Mouse (Mus musculus) CH12.LX (cell line): ENCODE results near the gene Armc12. TPM values are rescaled to one million over a fixed set of nuclear protein-coding genes. Genes with fewer than 3 reads are reported as not detected.

Source experiments
- DNase-seq: peaks from one replicate; pipeline ENCODE4 v3.0.0-alpha.2; 2013; ENCODE audit errors: extremely low read depth
- H3K27ac ChIP-seq: 2 replicates; pipeline ENCODE4 v1.5.1; 2012; ENCODE audit warnings: low read depth, mild to moderate bottlenecking, control low read depth, moderate library complexity; ENCODE audit not compliant: insufficient read depth
- H3K27me3 ChIP-seq: replicated peaks from 2 replicates; pipeline ENCODE3; 2012; ENCODE audit warnings: inconsistent platforms
- H3K36me3 ChIP-seq, 2 experiments: replicated peaks in 1 of 2; 2 replicates each; pipeline versions ENCODE3 to v1.6.1; 2012; ENCODE audit warnings: inconsistent platforms in 1 of 2, low read length in 1 of 2, mild to moderate bottlenecking in 1 of 2, mixed read lengths in 1 of 2, moderate library complexity in 1 of 2; ENCODE audit not compliant: control insufficient read depth in 1 of 2, insufficient read depth in 1 of 2
- H3K4me1 ChIP-seq, 2 experiments: 2 replicates each; pipeline ENCODE4 v1.6.1; 2012; ENCODE audit warnings: inconsistent platforms in 1 of 2, moderate library complexity in 1 of 2; ENCODE audit not compliant: insufficient read depth in 2 of 2, control insufficient read depth in 1 of 2
- H3K4me2 ChIP-seq: 2 replicates; pipeline ENCODE4 v1.6.1; 2012; ENCODE audit warnings: low read depth, mild to moderate bottlenecking, control low read depth; ENCODE audit not compliant: poor library complexity, insufficient read depth, severe bottlenecking
- H3K4me3 ChIP-seq, 3 experiments: fragments of 150-350 bp in 1 of 3; sonication (generic) in 1 of 3; replicated peaks in 1 of 3; 2 replicates each; pipeline versions ENCODE3 to v1.5.1; 2011 to 2012; ENCODE audit warnings: low read depth in 2 of 3, low read length in 2 of 3, mild to moderate bottlenecking in 2 of 3, moderate library complexity in 2 of 3, control low read depth in 1 of 3, improper control_type of control experiment in 1 of 3, inconsistent platforms in 1 of 3, mixed read lengths in 1 of 3; ENCODE audit not compliant: poor library complexity in 1 of 3
- H3K79me2 ChIP-seq: replicated peaks from 2 replicates; pipeline ENCODE4 v1.6.1; 2012; ENCODE audit warnings: mild to moderate bottlenecking, moderate library complexity; ENCODE audit not compliant: control insufficient read depth, poor library complexity, insufficient read depth, severe bottlenecking; ENCODE audit errors: extremely low read depth
- H3K9ac ChIP-seq: 2 replicates; pipeline ENCODE4 v1.6.1; 2012; ENCODE audit warnings: low read depth, mild to moderate bottlenecking, control low read depth, moderate library complexity; ENCODE audit not compliant: insufficient read depth
- H3K9me3 ChIP-seq: replicated peaks from 2 replicates; pipeline ENCODE3; 2012; ENCODE audit warnings: low read length, inconsistent platforms, mixed read lengths
- CHD2 ChIP-seq: IDR thresholded peaks from 2 replicates; pipeline ENCODE4 v1.6.1; 2011; ENCODE audit warnings: low read length, improper control_type of control experiment
- CTCF ChIP-seq, 2 experiments: IDR thresholded peaks in 1 of 2; conservative IDR thresholded peaks in 1 of 2; 2 replicates each; pipeline ENCODE4 v1.5.1; 2011 to 2012; ENCODE audit warnings: low read depth in 2 of 2, low read length in 2 of 2, improper control_type of control experiment in 1 of 2, inconsistent platforms in 1 of 2, mild to moderate bottlenecking in 1 of 2, moderate library complexity in 1 of 2
- EP300 ChIP-seq: IDR thresholded peaks from 2 replicates; pipeline ENCODE4 v1.6.1; 2011; ENCODE audit warnings: low read length, improper control_type of control experiment
- ETS1 ChIP-seq: conservative IDR thresholded peaks from 2 replicates; pipeline ENCODE4 v1.6.1; 2012; ENCODE audit warnings: low read depth, mild to moderate bottlenecking, inconsistent platforms, low read length, improper control_type of control experiment, moderate library complexity
- HCFC1 ChIP-seq: IDR thresholded peaks from 2 replicates; pipeline ENCODE4 v1.6.1; 2012; ENCODE audit warnings: low read depth, mild to moderate bottlenecking, inconsistent platforms, low read length, improper control_type of control experiment
- IRF4 ChIP-seq: IDR thresholded peaks from 2 replicates; pipeline ENCODE4 v1.6.1; 2014; ENCODE audit warnings: low read depth, mild to moderate bottlenecking, inconsistent platforms, low read length, improper control_type of control experiment
- JUN ChIP-seq: IDR thresholded peaks from 2 replicates; pipeline ENCODE4 v1.6.1; 2011; ENCODE audit warnings: low read depth, mild to moderate bottlenecking, low read length, improper control_type of control experiment, moderate library complexity; ENCODE audit not compliant: insufficient read depth
- JUND ChIP-seq: conservative IDR thresholded peaks from 2 replicates; pipeline ENCODE4 v1.6.1; 2011; ENCODE audit warnings: low read depth, low read length, improper control_type of control experiment
- KAT2A ChIP-seq: IDR thresholded peaks from 2 replicates; pipeline ENCODE4 v1.6.1; 2012; ENCODE audit warnings: low read length, improper control_type of control experiment, inconsistent platforms; ENCODE audit not compliant: insufficient replicate concordance
- MAFK ChIP-seq: IDR thresholded peaks from 2 replicates; pipeline ENCODE4 v1.6.1; 2011; ENCODE audit warnings: low read length, improper control_type of control experiment; ENCODE audit not compliant: insufficient replicate concordance
- MAX ChIP-seq: IDR thresholded peaks from 2 replicates; pipeline ENCODE4 v1.6.1; 2011; ENCODE audit warnings: low read length, improper control_type of control experiment
- MAZ ChIP-seq: IDR thresholded peaks from 2 replicates; pipeline ENCODE4 v1.6.1; 2012; ENCODE audit warnings: low read depth, mild to moderate bottlenecking, inconsistent platforms, low read length, improper control_type of control experiment, moderate library complexity
- MXI1 ChIP-seq: IDR thresholded peaks from 2 replicates; pipeline ENCODE4 v1.6.1; 2011; ENCODE audit warnings: mild to moderate bottlenecking, low read depth, low read length, improper control_type of control experiment
- MYC ChIP-seq: IDR thresholded peaks from 2 replicates; pipeline ENCODE4 v1.6.1; 2011; ENCODE audit warnings: low read depth, mild to moderate bottlenecking, improper control_type of control experiment, low read length
- PAX5 ChIP-seq: IDR thresholded peaks from 2 replicates; pipeline ENCODE4 v1.6.1; 2012; ENCODE audit warnings: low read length, inconsistent platforms, mixed read lengths
- POLR2A ChIP-seq: IDR thresholded peaks from 2 replicates; pipeline ENCODE4 v1.6.1; 2011; ENCODE audit warnings: low read depth, mild to moderate bottlenecking, improper control_type of control experiment, low read length
- POLR2AphosphoS2 ChIP-seq: IDR thresholded peaks from 2 replicates; pipeline ENCODE4 v1.6.1; 2011; ENCODE audit warnings: low read depth, low read length, improper control_type of control experiment
- RAD21 ChIP-seq: IDR thresholded peaks from 2 replicates; pipeline ENCODE4 v1.6.1; 2011; ENCODE audit warnings: low read depth, mild to moderate bottlenecking, low read length, improper control_type of control experiment, moderate library complexity
- SIN3A ChIP-seq: IDR thresholded peaks from 2 replicates; pipeline ENCODE4 v1.6.1; 2012; ENCODE audit warnings: low read length, improper control_type of control experiment, inconsistent platforms
- SMC3 ChIP-seq: IDR thresholded peaks from 2 replicates; pipeline ENCODE4 v1.6.1; 2011; ENCODE audit warnings: low read depth, low read length, improper control_type of control experiment
- TBP ChIP-seq: conservative IDR thresholded peaks from 2 replicates; pipeline ENCODE4 v1.6.1; 2011; ENCODE audit warnings: low read depth, low read length, improper control_type of control experiment
- TCF12 ChIP-seq: IDR thresholded peaks from 2 replicates; pipeline ENCODE4 v1.6.1; 2014; ENCODE audit warnings: low read depth, mild to moderate bottlenecking, inconsistent platforms, low read length, improper control_type of control experiment
- UBTF ChIP-seq: IDR thresholded peaks from 2 replicates; pipeline ENCODE4 v1.6.1; 2012; ENCODE audit warnings: low read depth, mild to moderate bottlenecking, inconsistent platforms, low read length, improper control_type of control experiment, moderate library complexity
- USF1 ChIP-seq: IDR thresholded peaks from 2 replicates; pipeline ENCODE4 v1.6.1; 2014; ENCODE audit warnings: low read depth, mild to moderate bottlenecking, inconsistent platforms, low read length, improper control_type of control experiment
- ZC3H11A ChIP-seq: IDR thresholded peaks from 2 replicates; pipeline ENCODE4 v1.6.1; 2012; ENCODE audit warnings: low read depth, mild to moderate bottlenecking, inconsistent platforms, low read length, improper control_type of control experiment
- ZKSCAN1 ChIP-seq: IDR thresholded peaks from 2 replicates; pipeline ENCODE4 v1.6.1; 2012; ENCODE audit warnings: low read depth, inconsistent platforms, low read length, improper control_type of control experiment, borderline replicate concordance
- ZMIZ1 ChIP-seq: IDR thresholded peaks from 2 replicates; pipeline ENCODE4 v1.6.1; 2012; ENCODE audit warnings: low read depth, mild to moderate bottlenecking, inconsistent platforms, low read length, improper control_type of control experiment
- dilution Hi-C: fragments of 300-500 bp; cut with MboI; formaldehyde crosslinking; loops from 2 replicates; pipeline ENCODE4 v1.14.3; 2020; ENCODE audit warnings: low sequenced_read_pairs; ENCODE audit not compliant: extremely low pct_unique_long_range_greater_than_20kb, extremely low pct_ligation_motif_present
- in situ Hi-C: fragments of 300-500 bp; cut with MboI; formaldehyde crosslinking; loops from 3 replicates; pipeline ENCODE4 v1.14.3; 2019; ENCODE audit warnings: low sequenced_read_pairs, low pct_ligation_motif_present, low pct_unique_long_range_greater_than_20kb, mixed read lengths
- polyA plus RNA-seq: library from polyadenylated mRNA; unstranded; fragments of >175 nt; gene quantifications from 2 replicates; pipeline ENCODE4 v1.2.1, GENCODE M21; 2012; ENCODE audit warnings: low read depth; ENCODE audit not compliant: insufficient read length
- total RNA-seq, 2 experiments: library from RNA; depleted of rRNA; stranded (reverse); fragments of 300-350 nt in 1 of 2; fragments of >200 nt in 1 of 2; gene quantifications; 2 replicates each; pipeline ENCODE4 v1.2.3; 2012 to 2014

The Armc12 gene
- total and polyA plus RNA-seq, 3 experiments: not detected

GRCm38 (mm10) chr17:28586509-28586908 is 55.9 kb downstream of the Armc12 start:
- in situ Hi-C loops: no loop called here
- no peak overlapping the region for H3K4me3 ChIP-seq
- H3K79me2 ChIP-seq: no peaks in the 10 kb centered on the region
- no peak overlapping the region for H3K27ac ChIP-seq
- TF ChIP-seq CHD2: no peak
- no peak for TF ChIP-seq POLR2AphosphoS2
- no peak for TF ChIP-seq RAD21
- TF ChIP-seq ETS1: no peak
- no peak for TF ChIP-seq EP300
- TF ChIP-seq MAX: no peak
- TF ChIP-seq USF1: no peak
- TF ChIP-seq CTCF (conservative IDR thresholded peaks at IDR 0.05 in 1 of 2, IDR thresholded peaks at IDR 0.05 in 1 of 2; ENCODE audit: low read depth in 2 of 2, low read length in 2 of 2): no peak
- no peak for TF ChIP-seq UBTF
- TF ChIP-seq POLR2A: no peak
- no peak for TF ChIP-seq MXI1
- no peak for TF ChIP-seq PAX5
- no peak for TF ChIP-seq JUN
- no peak for TF ChIP-seq TBP
- no peak for TF ChIP-seq JUND
- no peak for TF ChIP-seq ZKSCAN1
- dilution Hi-C loops: no loop called here
- H3K36me3 ChIP-seq: peaks cover 38 to 47% of the 10 kb centered on the region in 2 experiments
- H3K9me3 ChIP-seq: no peaks in the 10 kb centered on the region
- no peak overlapping the region for H3K4me2 ChIP-seq
- DNase-seq: no peak
- no peaks in the 10 kb centered on the region; a peak in 1 of 4 replicates for H3K4me1 ChIP-seq
- H3K9ac ChIP-seq: no peak overlapping the region
- H3K27me3 ChIP-seq: no peaks in the 10 kb centered on the region

- no peak for TF ChIP-seq MYC
- no peak for TF ChIP-seq ZKSCAN1
- TF ChIP-seq JUN: no peak
- no peak for TF ChIP-seq USF1
- TF ChIP-seq HCFC1: no peak
- no peak for TF ChIP-seq EP300
- TF ChIP-seq KAT2A: no peak
- no peak for TF ChIP-seq SIN3A
- no peak for TF ChIP-seq CHD2
- TF ChIP-seq MAFK: no peak
- TF ChIP-seq IRF4: no peak
- TF ChIP-seq UBTF: no peak
- TF ChIP-seq TBP: no peak
- no peak for TF ChIP-seq ZC3H11A
- no peak for TF ChIP-seq MAZ
- no peak for TF ChIP-seq ZMIZ1
- no peak for TF ChIP-seq TCF12
- TF ChIP-seq SMC3: no peak
- H3K27ac ChIP-seq: no peak overlapping the region
- H3K4me2 ChIP-seq: no peak overlapping the region
- DNase-seq: no peak
- in situ Hi-C loops (no loop called here), dilution Hi-C loops (no loop called here)
- H3K9me3 ChIP-seq: no peaks in the 10 kb centered on the region
- no peak overlapping the region for H3K4me3 ChIP-seq
- H3K36me3 ChIP-seq: peaks cover 57 to 68% of the 10 kb centered on the region in 2 experiments
- no peaks in the 10 kb centered on the region for H3K27me3 ChIP-seq
- H3K4me1 ChIP-seq: no peaks in the 10 kb centered on the region; a peak in 1 of 4 replicates
- H3K79me2 ChIP-seq: no peaks in the 10 kb centered on the region
- no peak overlapping the region for H3K9ac ChIP-seq
Observed at GRCm38 (mm10) chr17:28588591-28588990, 58.0 kb downstream of the Armc12 start.
